ENCODE assay signal across 11 mouse cellular contexts in the genomic region with DNA sequence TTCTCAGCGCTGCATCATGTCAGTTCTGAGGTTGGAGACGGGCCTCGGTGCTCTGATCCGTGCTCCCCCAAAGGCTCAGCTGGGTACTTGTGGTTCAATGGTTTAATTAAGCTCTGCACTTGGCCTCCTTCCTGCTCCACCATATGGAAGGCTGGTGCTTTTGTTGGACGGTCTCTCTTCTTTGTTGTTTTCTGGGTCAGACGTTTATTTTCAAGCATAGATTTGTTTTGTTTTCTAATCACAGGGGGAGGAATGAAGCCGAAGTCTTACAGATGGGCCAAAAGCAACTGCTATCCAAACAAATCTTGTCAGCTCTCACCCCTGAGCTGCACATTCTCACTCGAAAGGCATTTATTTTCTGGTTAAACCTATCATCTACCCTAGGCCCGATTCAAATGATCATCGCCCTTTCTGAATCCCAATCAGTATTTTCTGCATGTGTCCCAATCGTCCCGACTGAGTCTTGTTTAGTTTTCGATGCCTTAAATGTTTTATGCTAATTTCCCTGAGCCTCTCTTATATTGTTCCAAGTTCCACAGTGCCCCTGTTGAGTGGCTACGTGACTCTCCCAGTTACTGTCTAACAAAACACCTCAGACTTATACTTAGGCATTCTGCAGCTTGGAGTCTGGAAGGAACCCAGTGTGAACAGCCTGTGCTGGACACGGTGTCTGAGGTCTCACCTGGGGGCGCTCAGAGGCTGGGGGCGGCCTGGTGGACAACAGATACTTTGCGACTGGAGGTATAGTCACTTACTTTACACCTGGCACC. TPM values are rescaled to one million over a fixed set of nuclear protein-coding genes. Genes with fewer than 3 reads are reported as not detected.
DNase-seq lines count a peak whose midpoint lies in the region; TF ChIP-seq lines count a peak whose summit lies in the region.
"Had no signal": no experiment of that assay in that cellular context is flagged by ENCODE, and none has a peak within 500 bp of the region (broad histone marks: within the 10 kb centered on the region; RNA-seq: fewer than 3 reads in every experiment).

No protein-coding gene starts in this region.

- no peak for TF ChIP-seq CTCF in brain, embryonic 14.5 days (IDR thresholded peaks at IDR 0.05; ENCODE audit: borderline replicate concordance, extremely low read depth, insufficient read depth, insufficient read length)

- H3K9me3 ChIP-seq in forebrain, embryonic 10.5 days: no peaks in the 10 kb centered on the region

- H3K4me1 ChIP-seq in forebrain, embryonic 10.5 days: peaks cover 11% of the 10 kb centered on the region

- no peak overlapping the region for H3K4me3 ChIP-seq in forebrain, embryonic 10.5 days

- DNase-seq in embryo, embryonic 11 days: peak; percentile 17
- DNase-seq in embryo, embryonic 9.5 days (ENCODE audit: extremely low spot score): no peak
- peak; percentile 96 for DNase-seq in brain, embryonic 14.5 days (ENCODE audit: low read depth)
- no peak for DNase-seq in forebrain, embryonic 10.5 days (ENCODE audit: extremely low spot score, low spot score)
- peak; percentile 9 for DNase-seq in mesoderm, embryonic 11.5 days (ENCODE audit: low read depth, low spot score)
- no peak for DNase-seq in spleen, postnatal 4 days (ENCODE audit: low spot score in 2 of 2)
- no peak for DNase-seq in kidney, postnatal 4 days
- DNase-seq in heart, postnatal 14 days: no peak
- DNase-seq: heart, adult 18-20 months had no signal

- peak overlapping the region; percentile 5; the same call in 1 of the 2 replicates for H3K27ac ChIP-seq in forebrain, embryonic 10.5 days
- H3K27ac ChIP-seq: macrophage had no signal

- 75% methylated on average over 18 of the region's 18 CpGs for WGBS in forebrain, embryonic 10.5 days

- intact Hi-C loops in heart, postnatal 14 days (cut with DNase I): no loop called here

- no peak for TF ChIP-seq POLR2A in brain, embryonic 14.5 days (IDR thresholded peaks at IDR 0.05; ENCODE audit: borderline replicate concordance, extremely low read depth, insufficient read depth, insufficient read length, poor library complexity, severe bottlenecking)

- H3K36me3 ChIP-seq in forebrain, embryonic 10.5 days (replicated peaks): no peaks in the 10 kb centered on the region

- no peaks in the 10 kb centered on the region for H3K27me3 ChIP-seq in forebrain, embryonic 10.5 days (ENCODE audit: poor library complexity, severe bottlenecking)

RNA-seq across cellular contexts. Expression of a gene that starts 12.8 kb away (rescaled TPM):
- 13.3 and 23.0 TPM in 2 replicates for polyA plus RNA-seq in brain, embryonic 14.5 days (2012; rRNA removed)
- polyA plus RNA-seq in forebrain, embryonic 10.5 days (2016; fragmentation: Nextera tagmentation; extraction: Ambion mirVana): 1.6 and 2.0 TPM in 2 replicates
- total RNA-seq in heart, postnatal 14 days (2021): not detected
- total RNA-seq: heart, adult 18-20 months had no signal
- polyA plus RNA-seq: inflammation-experienced regulatory T-cells, adult 6 months; macrophage had no signal

Comparison
In these comparisons a context has a peak if more than half of its experiments do, and no peak if none do; other contexts are left out.
1. DNase-seq: peak in embryo, embryonic 11 days (single experiment), brain, embryonic 14.5 days (single experiment) and mesoderm, embryonic 11.5 days (single experiment); none in embryo, embryonic 9.5 days (single experiment), forebrain, embryonic 10.5 days (single experiment), spleen, postnatal 4 days (0 of 2), kidney, postnatal 4 days (0 of 2) and heart, postnatal 14 days (0 of 2).